Mouse (Mus musculus): ENCODE measurements around the gene Rerg.

- TF ChIP-seq CTCF (IDR thresholded peaks at IDR 0.05; ENCODE audit: low read depth): no peak
- no peak for TF ChIP-seq EP300 (IDR thresholded peaks at IDR 0.05; ENCODE audit: low read depth)
Measured at GRCm38 (mm10) chr6:137136401-137136800, 33.9 kb downstream of the Rerg start.
